ENCODE assay signal across 8 mouse cellular contexts in genomic region chr11:12025756-12026593, GRCm38 (mm10). TPM values are rescaled to one million over a fixed set of nuclear protein-coding genes. Genes with fewer than 3 reads are reported as not detected.
DNase-seq lines count a peak whose midpoint lies in the region; ATAC-seq lines count a peak whose summit lies in the region.

No protein-coding gene starts in this region.

- 55% methylated on average over 108 of the region's 108 CpGs for WGBS in hindbrain, embryonic 13.5 days
- WGBS in lung, embryonic 15.5 days, result 58% methylated on average over 108 of the region's 108 CpGs

- H3K4me1 ChIP-seq in hindbrain, embryonic 13.5 days (replicated peaks), result peaks cover 7% of the 10 kb centered on the region
- H3K4me1 ChIP-seq in lung, embryonic 15.5 days, result peaks cover 9% of the 10 kb centered on the region; the same call in 1 of the 2 replicates

- peak overlapping the region; percentile 56; the same call in 1 of the 2 replicates for H3K9ac ChIP-seq in hindbrain, embryonic 13.5 days
- no peak overlapping the region for H3K9ac ChIP-seq in lung, embryonic 15.5 days

- H3K27me3 ChIP-seq in hindbrain, embryonic 13.5 days, result peaks cover 81% of the 10 kb centered on the region
- peaks cover 94% of the 10 kb centered on the region for H3K27me3 ChIP-seq in lung, embryonic 15.5 days

- H3K36me3 ChIP-seq in hindbrain, embryonic 13.5 days, result peaks cover 17% of the 10 kb centered on the region
- H3K36me3 ChIP-seq in lung, embryonic 15.5 days, result peaks cover 63% of the 10 kb centered on the region

- peak overlapping the region; percentile 42 for H3K4me3 ChIP-seq in hindbrain, embryonic 13.5 days
- H3K4me3 ChIP-seq in lung, embryonic 15.5 days, result peak overlapping the region; percentile 26

- peaks cover 22% of the 10 kb centered on the region for H3K9me3 ChIP-seq in hindbrain, embryonic 13.5 days
- H3K9me3 ChIP-seq in lung, embryonic 15.5 days, result peaks cover 19% of the 10 kb centered on the region

- peak; percentile 95 for ATAC-seq in hindbrain, embryonic 13.5 days (ENCODE audit: low FRiP score)
- peak; percentile 92 for ATAC-seq in lung, embryonic 15.5 days (ENCODE audit: borderline replicate concordance, extremely low read depth, low FRiP score, low TSS enrichment)

- peak; percentile 70 for DNase-seq in WW6 (ENCODE audit: low read depth, low spot score)
- DNase-seq in cerebellum, postnatal 14 days, result peak; percentile 92
- DNase-seq in frontal cortex, postnatal 36 days (ENCODE audit: low spot score in 2 of 2), result peak; percentile 76 to 79
- peak; percentile 67 to 71 for DNase-seq in layer of hippocampus, postnatal 14 days (ENCODE audit: low spot score in 2 of 2)
- peak; percentile 66 for DNase-seq in ovary, postnatal 14 days (ENCODE audit: low spot score)
- DNase-seq in urinary bladder, postnatal 4 days (ENCODE audit: low spot score in 2 of 2), result peak; percentile 75 to 79

- peak overlapping the region; percentile 82 for H3K27ac ChIP-seq in hindbrain, embryonic 13.5 days
- H3K27ac ChIP-seq in lung, embryonic 15.5 days, result no peak overlapping the region

- peak overlapping the region; percentile 56 for H3K4me2 ChIP-seq in hindbrain, embryonic 13.5 days
- H3K4me2 ChIP-seq in lung, embryonic 15.5 days, result peak overlapping the region; percentile 57

RNA-seq across cellular contexts. Expression of gene Grb10, which starts 12.5 kb away (rescaled TPM):
- polyA plus RNA-seq in hindbrain, embryonic 13.5 days (2015; fragmentation: Nextera tagmentation; extraction: Ambion mirVana), result 116 and 124 TPM in 2 replicates
- 10 to 100 TPM; 29.3 to 32.3 TPM for total RNA-seq in layer of hippocampus, postnatal 14 days (2021)
- polyA plus RNA-seq in lung, embryonic 15.5 days (2015; fragmentation: Nextera tagmentation; extraction: Ambion mirVana), result 600 and 609 TPM in 2 replicates
